Mouse (Mus musculus) heart, embryonic 16.5 days (tissue): ENCODE results near the gene Krt87. TPM values are rescaled to one million over a fixed set of nuclear protein-coding genes. Genes with fewer than 3 reads are reported as not detected.

Experiments
- ATAC-seq: fragments of 200-750 bp; cut with Nextera tagmentation; replicated peaks from 2 replicates; pipeline ENCODE4 v1.8.0; 2017; ENCODE audit warnings: moderate number of reproducible peaks; ENCODE audit not compliant: insufficient read depth, low FRiP score; ENCODE audit errors: extremely low read depth
- H3K27ac ChIP-seq: fragments of 300-500 bp; sonication (generic); 2 replicates; pipeline ENCODE4 v1.5.1; 2014; ENCODE audit warnings: mild to moderate bottlenecking, low read length, control low read depth, moderate library complexity
- H3K27me3 ChIP-seq: fragments of 300-500 bp; sonication (generic); 2 replicates; pipeline ENCODE4 v1.6.1; 2014; ENCODE audit warnings: low read length, mixed read lengths; ENCODE audit not compliant: control insufficient read depth, insufficient read depth
- H3K36me3 ChIP-seq: fragments of 300-500 bp; sonication (generic); 2 replicates; pipeline ENCODE4 v1.6.1; 2014; ENCODE audit not compliant: control insufficient read depth, insufficient read depth
- H3K4me1 ChIP-seq: fragments of 300-500 bp; sonication (generic); 2 replicates; pipeline ENCODE4 v1.6.1; 2014; ENCODE audit warnings: low read length, mixed read lengths; ENCODE audit not compliant: control insufficient read depth, insufficient read depth
- H3K4me2 ChIP-seq: fragments of 300-500 bp; sonication (generic); 2 replicates; pipeline ENCODE4 v1.6.1; 2014; ENCODE audit warnings: low read depth, mild to moderate bottlenecking, control low read depth, low read length
- H3K4me3 ChIP-seq: fragments of 300-500 bp; sonication (generic); 2 replicates; pipeline ENCODE4 v1.5.1; 2014; ENCODE audit warnings: mild to moderate bottlenecking, control low read depth, low read length
- H3K9ac ChIP-seq: fragments of 300-500 bp; sonication (generic); 2 replicates; pipeline ENCODE4 v1.6.1; 2014; ENCODE audit warnings: low read length, control low read depth
- H3K9me3 ChIP-seq: fragments of 300-500 bp; sonication (generic); replicated peaks from 2 replicates; pipeline ENCODE4 v1.6.1; 2016; ENCODE audit warnings: low read length; ENCODE audit not compliant: control insufficient read depth
- WGBS: fragments of 180-500 bp; shearing (Covaris S2); extraction: QIAGEN DNeasy Blood & Tissue Kit; methylation state at CpG from one replicate; pipeline ENCODE4 v1.1.7; 2014; 5-methylcytosine and 5-hydroxymethylcytosine counted together
- polyA plus RNA-seq: library from polyadenylated mRNA; unstranded; fragments of >200 nt; fragmentation: Nextera tagmentation; extraction: Ambion mirVana; gene quantifications from 2 replicates; pipeline ENCODE4 v1.2.1, GENCODE M21; 2015

Krt87 gene
- 0.14 TPM in 1 of 2 replicates, not detected in the other for polyA plus RNA-seq

DNA sequence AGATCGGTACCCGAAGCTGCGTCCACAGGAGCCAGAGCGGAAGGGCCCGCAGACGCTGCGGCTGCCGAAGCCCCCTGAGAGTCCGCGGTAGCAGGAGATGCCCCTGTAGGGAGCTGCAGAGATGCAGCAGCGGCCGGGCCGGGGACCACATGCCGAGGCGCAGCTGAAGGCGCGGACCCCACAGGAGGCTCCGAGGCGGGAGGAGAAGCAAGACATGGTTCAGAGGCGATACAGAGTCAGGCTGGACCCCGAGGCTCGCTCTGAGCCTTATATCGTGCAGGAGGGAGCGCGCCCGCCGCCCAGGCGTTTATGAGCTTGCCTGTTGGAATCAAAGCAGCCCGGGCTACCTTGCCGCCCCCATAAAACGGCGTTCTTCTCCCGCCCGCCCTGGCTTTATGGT is at the start of gene Krt87:
Gene Krt87, minus strand, starts transcription at position 250 of the 400 bp plus-strand sequence.
- peak within 1 kb of the TSS; percentile 32; the same call in 1 of the 2 replicates for H3K4me2 ChIP-seq
- no peaks in the 10 kb centered on the region for H3K9me3 ChIP-seq
- 0 out of 2 replicates have a peak within 1 kb of the TSS, but pooled peaks have one; percentile 9 for H3K4me3 ChIP-seq
- no peak for ATAC-seq
- peaks cover 30% of the 10 kb centered on the region for H3K27me3 ChIP-seq
- H3K9ac ChIP-seq: no peak within 1 kb of the TSS
- WGBS: 5% methylated on average over 34 of the region's 34 CpGs
- no peaks in the 10 kb centered on the region for H3K36me3 ChIP-seq
- no peaks in the 10 kb centered on the region for H3K4me1 ChIP-seq
- no peak within 1 kb of the TSS for H3K27ac ChIP-seq

DNA sequence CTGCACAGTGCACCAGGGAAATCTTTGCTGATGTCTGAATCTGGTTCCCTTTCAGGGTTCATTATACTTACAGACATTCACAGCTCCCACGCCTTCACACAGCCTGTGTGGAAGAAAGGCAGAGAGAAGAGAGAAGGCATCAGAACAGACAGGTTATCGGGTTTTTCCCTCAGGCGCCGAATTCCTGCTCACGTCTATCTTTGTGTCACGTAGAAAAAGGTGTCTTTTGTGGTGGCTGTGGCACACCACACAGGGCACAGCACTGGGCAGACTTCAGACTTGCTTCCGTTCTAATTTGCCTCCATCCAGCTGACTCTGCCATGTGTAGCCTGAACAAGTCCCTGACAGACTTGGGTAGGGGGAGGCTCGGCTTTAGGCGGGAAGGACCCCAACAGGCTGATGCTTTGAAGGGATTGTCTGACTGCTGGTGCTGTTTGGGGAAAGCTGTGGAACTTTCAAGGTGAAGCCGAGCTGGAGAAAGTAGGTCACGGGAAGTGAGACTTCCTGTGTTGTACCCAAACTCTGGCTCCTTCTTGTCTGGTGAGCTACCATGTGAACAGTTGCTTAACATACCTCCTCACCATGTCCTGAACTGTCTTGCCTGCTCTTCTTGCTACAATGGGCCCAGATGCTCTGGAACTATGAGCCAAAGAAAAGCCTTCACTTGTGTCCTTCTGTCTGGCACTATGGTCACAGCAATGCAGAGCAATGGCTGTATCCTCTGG is 47.5 kb upstream of the Krt87 start:
- Histone ChIP-seq H3K36me3 (no peaks in the 10 kb centered on the region), H3K4me2 (no peak overlapping the region), H3K9me3 (no peaks in the 10 kb centered on the region), H3K4me1 (no peaks in the 10 kb centered on the region), H3K27me3 (no peaks in the 10 kb centered on the region), H3K9ac (no peak overlapping the region), H3K27ac (no peak overlapping the region), H3K4me3 (no peak overlapping the region)
- ATAC-seq: no peak
- 73% methylated on average over 11 of the region's 11 CpGs for WGBS

DNA sequence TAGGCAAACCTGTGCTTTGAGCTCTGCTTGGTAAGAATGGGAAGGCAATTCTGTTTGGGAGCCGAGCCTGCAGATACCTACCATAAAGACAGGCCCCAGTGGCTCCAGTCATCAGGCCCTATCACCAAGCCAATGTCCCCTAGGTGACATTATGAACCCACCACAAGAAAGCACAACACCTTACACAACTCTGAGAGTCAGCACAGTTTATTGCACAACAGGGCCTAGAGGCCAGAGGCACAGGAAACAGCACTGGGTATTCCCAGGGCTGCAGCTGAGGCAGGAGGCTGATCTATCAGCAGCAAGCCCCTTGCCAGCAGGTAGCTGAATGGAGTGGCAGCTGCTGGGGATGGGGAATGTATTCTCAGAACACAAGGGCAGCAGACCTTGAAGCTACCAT is 46.3 kb upstream of the Krt87 start:
- H3K27ac ChIP-seq: no peak overlapping the region

DNA sequence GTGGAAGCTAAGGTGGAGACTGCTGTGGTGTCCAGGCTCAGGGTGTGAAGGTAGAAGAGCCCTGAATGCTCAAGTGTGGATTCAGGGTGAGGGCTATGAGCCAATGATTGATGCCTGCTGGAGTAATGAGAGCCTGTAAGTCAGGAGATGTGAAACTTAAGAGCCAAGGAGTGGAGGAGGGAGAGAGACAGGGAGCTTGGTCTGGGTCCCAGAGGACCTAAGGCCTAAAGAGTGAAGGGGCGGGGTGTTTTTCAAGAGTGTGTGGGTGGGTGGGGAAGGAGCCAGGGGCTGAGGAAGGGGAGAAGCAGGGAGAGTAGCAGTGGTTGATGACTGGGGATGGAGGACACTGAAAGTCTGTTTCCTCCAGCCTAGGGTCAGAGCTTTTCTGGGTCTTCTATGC is 45.0 kb upstream of the Krt87 start:
- no peak overlapping the region for H3K4me2 ChIP-seq
- no peak overlapping the region for H3K9ac ChIP-seq
- peaks cover 3% of the 10 kb centered on the region; the same call in 1 of the 2 replicates for H3K4me1 ChIP-seq
- ATAC-seq: no peak
- 58% methylated on average over 1 of the region's 1 CpGs for WGBS
- H3K27ac ChIP-seq: no peak overlapping the region
- H3K36me3 ChIP-seq: no peaks in the 10 kb centered on the region
- H3K4me3 ChIP-seq: no peak overlapping the region
- peaks cover 12% of the 10 kb centered on the region for H3K27me3 ChIP-seq
- H3K9me3 ChIP-seq: no peaks in the 10 kb centered on the region

More for the DNA sequence above, 46.3 kb upstream of the Krt87 start:
- no peaks in the 10 kb centered on the region for H3K36me3 ChIP-seq
- H3K27me3 ChIP-seq: peaks cover under 1% of the 10 kb centered on the region; the same call in 1 of the 2 replicates
- H3K9me3 ChIP-seq: no peaks in the 10 kb centered on the region
- H3K4me3 ChIP-seq: no peak overlapping the region
- no peaks in the 10 kb centered on the region for H3K4me1 ChIP-seq
- H3K9ac ChIP-seq: no peak overlapping the region
- no peak overlapping the region for H3K4me2 ChIP-seq
- WGBS: 82% methylated on average over 1 of the region's 1 CpGs
- ATAC-seq: no peak

DNA sequence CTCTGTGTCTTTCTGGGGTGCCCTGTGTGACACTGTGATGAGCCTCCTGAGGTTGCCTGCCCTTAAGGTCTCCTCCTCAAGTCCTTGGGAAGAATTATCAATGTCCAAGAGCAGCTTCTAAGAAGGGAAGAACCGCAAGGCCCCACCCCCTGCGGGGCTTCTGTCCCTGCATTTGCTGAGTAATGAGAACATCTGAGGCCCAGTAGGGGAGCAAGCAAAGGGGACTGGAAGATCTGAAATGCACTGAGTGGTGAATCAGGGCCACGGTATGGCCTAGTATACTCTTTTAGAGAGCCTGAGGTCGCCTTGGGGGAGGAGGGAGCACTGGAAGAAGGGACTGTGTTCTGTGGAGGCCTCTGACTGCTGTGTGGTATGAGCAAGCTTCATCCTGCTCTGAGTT is 43.5 kb upstream of the Krt87 start:
- H3K9me3 ChIP-seq: no peaks in the 10 kb centered on the region
- no peak for ATAC-seq
- no peak overlapping the region for H3K4me3 ChIP-seq
- peaks cover 3% of the 10 kb centered on the region; the same call in 1 of the 2 replicates for H3K4me1 ChIP-seq
- no peak overlapping the region for H3K9ac ChIP-seq
- 35% methylated on average over 4 of the region's 4 CpGs for WGBS
- H3K4me2 ChIP-seq: no peak overlapping the region
- no peaks in the 10 kb centered on the region for H3K36me3 ChIP-seq
- peaks cover 16% of the 10 kb centered on the region for H3K27me3 ChIP-seq
- H3K27ac ChIP-seq: no peak overlapping the region

DNA sequence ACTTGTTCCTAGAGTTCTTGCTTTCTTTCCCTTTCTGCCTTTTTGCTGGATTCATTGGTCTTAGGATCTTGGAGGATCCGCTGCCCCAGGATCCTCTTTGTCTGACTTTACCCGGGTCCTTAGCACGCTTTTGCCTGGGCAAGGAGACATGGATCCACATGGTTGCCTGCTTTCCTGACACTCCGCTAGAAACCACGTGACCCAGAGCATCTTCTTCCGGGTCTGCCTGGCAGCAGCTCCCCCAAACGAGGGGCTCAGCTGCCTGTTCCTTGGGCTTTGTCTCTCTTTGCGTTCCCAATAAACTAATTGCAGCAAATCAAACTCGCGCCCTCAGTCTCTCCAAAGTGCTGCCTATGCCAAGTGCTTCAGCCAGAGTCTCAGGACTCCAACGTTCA is 41.1 kb upstream of the Krt87 start:
- Histone ChIP-seq H3K4me1 (peaks cover 3% of the 10 kb centered on the region; the same call in 1 of the 2 replicates), H3K27ac (no peak overlapping the region), H3K4me2 (peak overlapping the region; percentile 60), H3K4me3 (peak overlapping the region; percentile 44), H3K9ac (no peak overlapping the region), H3K9me3 (no peaks in the 10 kb centered on the region), H3K27me3 (peaks cover 16% of the 10 kb centered on the region), H3K36me3 (no peaks in the 10 kb centered on the region)
- no peak for ATAC-seq
- WGBS: 31% methylated on average over 11 of the region's 11 CpGs

DNA sequence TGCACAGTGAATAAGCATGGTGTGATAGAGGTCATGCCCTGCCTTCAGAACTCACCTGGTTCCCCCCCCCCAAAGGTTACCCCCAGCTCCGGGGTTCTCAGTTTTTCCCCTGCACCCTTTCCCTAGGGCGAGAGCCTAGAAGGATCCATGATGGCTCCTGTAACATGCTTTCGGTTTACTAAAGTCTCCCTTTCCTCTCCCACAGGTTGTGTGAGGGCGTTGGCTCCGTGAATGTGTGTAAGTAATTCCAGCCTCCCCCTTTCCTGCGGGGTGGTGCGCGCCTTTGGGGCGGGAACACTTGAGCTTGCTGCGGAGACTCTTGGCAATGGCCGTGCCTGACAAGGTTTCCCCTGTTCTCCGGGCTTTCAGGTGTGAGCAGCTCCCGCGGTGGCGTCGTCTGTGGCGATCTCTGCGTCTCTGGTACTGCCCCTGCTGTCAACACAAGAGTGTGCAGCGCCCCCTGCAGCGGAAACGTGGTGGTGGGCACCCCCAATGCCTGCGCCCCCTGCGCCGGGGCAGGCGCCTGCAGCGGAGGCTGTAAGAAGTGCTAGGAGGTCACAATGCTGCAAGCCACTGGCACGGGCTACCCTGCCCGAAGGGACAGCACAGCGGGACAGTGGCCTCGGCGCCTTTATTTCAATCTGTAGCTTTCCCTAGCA is 40.5 kb upstream of the Krt87 start:
- H3K36me3 ChIP-seq: no peaks in the 10 kb centered on the region
- no peak for ATAC-seq

DNA sequence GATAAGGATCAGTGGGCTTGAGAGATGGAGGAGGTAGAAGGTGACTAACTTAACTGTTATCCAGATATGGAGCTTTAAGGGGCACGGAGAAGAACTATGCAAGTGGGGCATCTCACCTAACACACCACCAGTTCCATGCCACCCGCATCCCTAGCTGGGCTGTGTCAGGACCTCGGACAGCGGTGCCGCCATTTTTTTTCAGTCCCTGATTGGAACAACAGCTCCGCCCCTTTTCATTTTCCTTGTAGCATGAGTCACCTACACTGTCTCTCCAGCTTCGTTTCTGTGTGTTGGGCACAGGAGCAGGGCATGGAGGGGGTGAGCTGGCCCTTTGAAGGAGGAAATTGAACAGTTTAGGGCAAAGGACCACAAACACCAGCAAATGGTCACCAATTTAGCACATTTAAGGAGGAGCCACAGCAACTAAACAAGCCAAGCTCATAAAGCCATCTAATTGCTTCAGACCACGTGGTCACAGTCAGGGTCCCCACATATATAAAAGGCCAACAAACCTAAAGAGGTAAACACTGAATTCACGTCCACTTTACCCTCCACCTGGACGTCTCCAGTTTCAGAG is 34.4 kb upstream of the Krt87 start, which contains the start of gene Krt86:
Gene Krt86, plus strand, starts transcription at position 527 of the 577 bp plus-strand sequence.
- no peak within 1 kb of the TSS for H3K27ac ChIP-seq
- no peak for ATAC-seq
- WGBS: 21% methylated on average over 10 of the region's 10 CpGs
- H3K9me3 ChIP-seq: no peaks in the 10 kb centered on the region
- H3K4me3 ChIP-seq: no peak within 1 kb of the TSS
- H3K4me2 ChIP-seq: no peak within 1 kb of the TSS
- H3K36me3 ChIP-seq: no peaks in the 10 kb centered on the region
- no peak within 1 kb of the TSS for H3K9ac ChIP-seq
- H3K27me3 ChIP-seq: peaks cover 1% of the 10 kb centered on the region; the same call in 1 of the 2 replicates
- no peaks in the 10 kb centered on the region for H3K4me1 ChIP-seq

More for the DNA sequence above, 40.5 kb upstream of the Krt87 start:
- no peak overlapping the region for H3K9ac ChIP-seq
- no peaks in the 10 kb centered on the region for H3K9me3 ChIP-seq
- WGBS: 7% methylated on average over 31 of the region's 31 CpGs
- H3K4me1 ChIP-seq: peaks cover 3% of the 10 kb centered on the region; the same call in 1 of the 2 replicates
- H3K4me2 ChIP-seq: peak overlapping the region; percentile 60
- no peak overlapping the region for H3K27ac ChIP-seq
- H3K4me3 ChIP-seq: peak overlapping the region; percentile 44
- peaks cover 16% of the 10 kb centered on the region for H3K27me3 ChIP-seq

DNA sequence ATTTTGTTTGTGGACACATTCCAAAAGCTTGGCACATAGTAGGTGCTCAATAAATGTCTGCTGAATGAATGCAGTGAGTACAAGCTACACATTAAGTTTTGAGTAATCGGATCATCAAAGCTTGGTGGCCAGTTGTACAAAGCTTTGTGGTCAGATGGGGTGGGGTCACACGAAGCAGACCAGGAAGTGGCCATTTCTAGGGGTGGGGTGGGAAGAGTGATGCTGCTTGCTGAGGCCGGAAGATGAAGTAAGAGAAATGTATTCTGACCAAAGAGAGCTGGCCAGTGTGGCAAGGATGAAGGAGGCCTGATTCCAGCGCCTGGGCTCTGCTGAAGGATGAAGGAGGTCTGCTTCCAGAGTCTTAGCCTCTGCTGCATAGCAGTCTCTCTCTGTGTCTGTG is 30.5 kb upstream of the Krt87 start:
- Histone ChIP-seq H3K9me3 (no peaks in the 10 kb centered on the region), H3K36me3 (no peaks in the 10 kb centered on the region), H3K9ac (no peak overlapping the region), H3K27ac (no peak overlapping the region), H3K4me2 (no peak overlapping the region), H3K4me1 (no peaks in the 10 kb centered on the region), H3K27me3 (no peaks in the 10 kb centered on the region), H3K4me3 (no peak overlapping the region)
- no peak for ATAC-seq
- WGBS: 78% methylated on average over 4 of the region's 4 CpGs
